Mouse (Mus musculus) thymus, adult 2 months (tissue): ENCODE results near the gene Wdr70. TPM values are rescaled to one million over a fixed set of nuclear protein-coding genes. Genes with fewer than 3 reads are reported as not detected.

Source experiments
- DNase-seq: peaks from one replicate; pipeline ENCODE4 v3.0.0; 2021
- H3K27ac ChIP-seq: fragments of 200-500 bp; 2 replicates; pipeline ENCODE4 v1.5.1; 2012; ENCODE audit warnings: low read length, control low read depth; ENCODE audit not compliant: control insufficient read depth, insufficient read depth
- H3K27me3 ChIP-seq: fragments of 200-500 bp; 2 replicates; pipeline ENCODE4 v1.6.1; 2012; ENCODE audit warnings: mild to moderate bottlenecking, low read length, moderate library complexity, mixed read lengths; ENCODE audit not compliant: control insufficient read depth, insufficient read depth
- H3K36me3 ChIP-seq: fragments of 200-500 bp; 2 replicates; pipeline ENCODE4 v1.6.1; 2012; ENCODE audit warnings: mild to moderate bottlenecking, low read length, moderate library complexity; ENCODE audit not compliant: control insufficient read depth, insufficient read depth
- H3K4me1 ChIP-seq: fragments of 200-500 bp; replicated peaks from 2 replicates; pipeline ENCODE4 v1.6.1; 2012; ENCODE audit warnings: low read length; ENCODE audit not compliant: control insufficient read depth, insufficient read depth
- H3K4me3 ChIP-seq: fragments of 200-500 bp; 2 replicates; pipeline ENCODE4 v1.5.1; 2012; ENCODE audit warnings: mild to moderate bottlenecking, low read length, control low read depth, moderate library complexity; ENCODE audit not compliant: control insufficient read depth, insufficient read depth
- CTCF ChIP-seq: fragments of 200-500 bp; IDR thresholded peaks from 2 replicates; pipeline ENCODE4 v1.5.1; 2012; ENCODE audit warnings: mild to moderate bottlenecking, control low read depth, low read length, moderate library complexity, borderline replicate concordance; ENCODE audit not compliant: control insufficient read depth, poor library complexity, insufficient read depth; ENCODE audit errors: extremely low read depth
- POLR2A ChIP-seq: fragments of 200-500 bp; IDR thresholded peaks from 2 replicates; pipeline ENCODE4 v1.6.1; 2012; ENCODE audit warnings: mild to moderate bottlenecking, low read length, control low read depth, moderate library complexity; ENCODE audit not compliant: control insufficient read depth, poor library complexity, insufficient read depth; ENCODE audit errors: extremely low read depth
- WGBS: fragments of 180-500 bp; shearing (Covaris S2); methylation state at CpG from one replicate; pipeline ENCODE4 v1.1.7; 2018; 5-methylcytosine and 5-hydroxymethylcytosine counted together
- polyA plus RNA-seq: library from polyadenylated mRNA; depleted of rRNA; stranded (reverse); fragments of >200 nt; gene quantifications from 2 replicates; pipeline ENCODE4 v1.2.3, GENCODE M21; 2012

The Wdr70 gene
- polyA plus RNA-seq, 1 experiment = 15.9 TPM

DNA sequence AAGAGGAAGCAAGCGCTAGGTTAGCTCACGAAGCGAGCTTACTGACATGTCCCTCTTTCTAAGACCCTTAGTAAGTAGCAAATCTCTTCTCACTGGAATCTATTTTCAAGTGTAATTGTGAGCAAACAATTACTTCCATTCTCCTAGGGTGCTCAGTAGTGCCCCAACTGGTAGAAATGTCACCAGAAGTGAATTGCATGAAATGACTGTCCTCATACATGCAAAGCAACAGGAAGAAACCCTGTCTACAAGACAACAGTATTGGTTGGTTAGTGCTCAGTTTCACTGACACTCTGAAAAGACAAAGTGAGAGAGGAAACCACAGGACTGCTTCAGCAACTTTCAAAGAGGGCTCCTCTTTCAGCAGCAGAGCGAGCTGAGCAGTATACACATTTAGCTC is 173.6 kb downstream of the Wdr70 start:
- 65% methylated on average over 4 of the region's 4 CpGs for WGBS

DNA sequence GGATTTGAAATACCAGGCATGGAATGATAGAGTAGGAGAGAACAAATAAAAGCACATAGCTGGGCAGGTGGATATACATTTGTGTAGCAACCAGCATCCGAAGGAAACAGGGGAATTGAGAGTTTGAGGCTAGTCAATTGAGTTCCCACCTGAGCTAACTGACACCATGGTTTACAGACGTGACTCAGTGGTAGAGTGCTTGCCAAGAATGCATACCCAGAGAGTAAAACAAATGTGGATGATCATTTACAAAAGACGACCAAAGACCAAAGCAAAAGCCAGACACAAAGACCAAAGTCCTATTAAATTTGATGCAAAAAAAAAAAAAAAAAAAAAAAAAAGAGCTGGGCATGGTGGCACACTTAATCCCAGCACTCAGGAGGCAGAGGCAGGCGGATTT is 175.7 kb downstream of the Wdr70 start:
- no peak overlapping the region for H3K27ac ChIP-seq
- no peaks in the 10 kb centered on the region for H3K27me3 ChIP-seq
- DNase-seq = no peak
- 92% methylated on average over 4 of the region's 4 CpGs for WGBS
- H3K4me3 ChIP-seq = no peak overlapping the region
- no peaks in the 10 kb centered on the region for H3K36me3 ChIP-seq
- H3K4me1 ChIP-seq = no peaks in the 10 kb centered on the region
- no peak for TF ChIP-seq POLR2A
- no peak for TF ChIP-seq CTCF

More for the DNA sequence above, 173.6 kb downstream of the Wdr70 start:
- Histone ChIP-seq H3K27ac (no peak overlapping the region), H3K4me1 (no peaks in the 10 kb centered on the region), H3K27me3 (no peaks in the 10 kb centered on the region), H3K4me3 (no peak overlapping the region), H3K36me3 (no peaks in the 10 kb centered on the region)
- peak; percentile 42 for DNase-seq
- TF ChIP-seq CTCF (no peak), POLR2A (no peak)

DNA sequence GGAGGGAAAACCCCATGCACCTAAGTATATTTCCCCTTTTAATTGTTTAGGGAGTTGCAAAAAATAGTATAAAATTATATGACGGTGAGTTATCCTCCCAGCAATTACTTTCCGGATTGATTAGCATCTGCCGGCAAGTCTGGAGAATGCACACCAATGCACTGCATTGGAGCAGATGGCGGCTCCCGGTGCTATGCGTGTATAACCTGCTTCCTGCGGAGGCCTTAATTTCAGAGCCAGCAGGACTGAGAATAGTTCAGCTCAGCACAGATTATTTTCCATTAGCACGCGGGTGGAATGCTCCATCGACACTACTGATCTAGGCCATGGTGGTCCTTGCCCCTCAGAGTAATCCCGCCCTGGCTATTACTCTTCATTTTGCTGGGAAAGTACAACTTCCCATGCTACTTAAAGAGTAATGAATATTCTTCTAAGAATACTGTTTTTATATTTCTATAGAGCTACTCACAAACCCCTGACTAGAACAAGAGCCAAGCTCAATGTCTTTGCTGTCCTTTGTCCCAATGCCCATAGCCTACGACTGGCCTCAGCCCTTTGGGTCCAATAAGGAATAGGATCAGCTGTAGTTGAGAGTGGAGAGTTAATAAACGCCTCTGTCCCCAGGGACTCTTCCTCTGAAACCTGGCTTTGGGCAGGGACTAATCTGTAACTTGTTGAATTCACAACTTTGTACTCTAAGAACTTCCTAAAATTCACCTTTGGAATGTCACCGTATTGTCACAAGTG is 176.5 kb downstream of the Wdr70 start:
- no peak overlapping the region for H3K27ac ChIP-seq
- no peaks in the 10 kb centered on the region for H3K4me1 ChIP-seq
- no peaks in the 10 kb centered on the region for H3K27me3 ChIP-seq
- WGBS = 98% methylated on average over 14 of the region's 14 CpGs
- no peaks in the 10 kb centered on the region for H3K36me3 ChIP-seq
- no peak for TF ChIP-seq CTCF
- no peak for TF ChIP-seq POLR2A
- DNase-seq = no peak
- no peak overlapping the region for H3K4me3 ChIP-seq

DNA sequence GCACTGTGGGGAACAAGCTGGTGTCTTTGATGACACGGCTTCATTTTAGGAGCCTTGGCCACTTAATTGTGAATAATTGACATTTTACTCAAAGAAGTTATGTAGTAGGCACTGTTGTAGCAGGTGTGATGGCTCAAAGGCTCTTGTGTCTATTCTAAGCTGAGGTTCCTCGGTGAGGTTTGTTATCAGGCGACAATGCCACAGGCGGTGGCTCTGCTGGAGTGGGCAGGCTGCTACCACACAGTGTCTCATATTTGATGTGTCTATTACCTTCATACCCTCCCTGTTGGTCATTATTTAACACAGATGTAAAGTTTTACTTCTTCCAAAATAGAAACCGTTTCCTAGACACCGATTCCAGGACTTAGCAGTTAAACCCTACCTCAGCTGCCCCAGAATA is 177.9 kb downstream of the Wdr70 start:
- H3K36me3 ChIP-seq = no peaks in the 10 kb centered on the region
- WGBS = 96% methylated on average over 6 of the region's 6 CpGs
- H3K4me3 ChIP-seq = no peak overlapping the region
- H3K27ac ChIP-seq = no peak overlapping the region
- no peak for DNase-seq
- no peak for TF ChIP-seq POLR2A
- no peak for TF ChIP-seq CTCF
- H3K27me3 ChIP-seq = no peaks in the 10 kb centered on the region
- no peaks in the 10 kb centered on the region for H3K4me1 ChIP-seq

DNA sequence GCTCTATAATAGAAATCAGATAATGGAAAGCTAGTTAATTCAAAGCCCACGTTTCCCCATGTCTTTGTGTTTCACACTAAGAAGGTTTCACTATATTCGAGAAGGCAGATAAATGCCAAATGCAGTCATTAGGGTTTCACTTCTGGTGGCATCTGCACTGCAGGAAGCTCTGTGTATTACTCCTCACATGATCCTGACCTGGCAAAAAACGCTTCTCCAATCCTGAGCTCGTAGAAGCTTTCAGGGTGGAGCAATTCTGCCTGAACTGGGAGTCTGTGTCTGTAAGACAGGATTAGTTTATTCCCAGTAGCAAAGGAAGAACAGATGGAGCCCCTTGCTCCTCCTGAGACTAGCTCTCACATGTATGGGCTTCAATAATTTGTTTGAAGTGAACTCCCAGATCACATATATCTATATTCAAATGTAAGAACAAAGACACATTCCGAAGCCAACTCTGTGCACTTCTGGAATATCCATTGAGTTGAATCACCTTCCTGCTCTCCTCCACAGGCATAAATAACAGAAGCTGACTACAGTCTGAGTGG is 192.4 kb downstream of the Wdr70 start:
- H3K36me3 ChIP-seq = no peaks in the 10 kb centered on the region
- TF ChIP-seq CTCF (no peak), POLR2A (no peak)
- no peak overlapping the region for H3K4me3 ChIP-seq
- H3K27ac ChIP-seq = no peak overlapping the region
- H3K4me1 ChIP-seq = no peaks in the 10 kb centered on the region
- WGBS = 95% methylated on average over 5 of the region's 5 CpGs
- no peaks in the 10 kb centered on the region for H3K27me3 ChIP-seq
- no peak for DNase-seq

DNA sequence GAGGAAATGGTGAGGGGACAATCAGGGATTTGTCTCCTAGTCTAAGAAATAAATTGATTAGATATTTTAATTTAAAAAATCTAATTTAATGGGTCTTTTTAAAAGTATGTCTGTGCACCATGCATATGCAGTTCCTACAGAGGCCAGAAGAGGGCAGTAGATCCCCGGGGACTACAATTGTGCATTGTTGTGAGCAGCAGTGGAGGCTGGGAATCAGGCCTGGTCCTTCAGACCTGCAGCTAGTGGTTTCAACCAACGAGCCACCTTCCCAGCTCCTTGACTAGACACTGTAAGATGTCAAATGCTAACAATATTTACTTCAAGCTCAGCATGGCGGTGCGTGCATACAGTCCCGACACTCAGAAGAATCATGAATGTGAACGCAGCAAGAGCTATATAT is 199.7 kb downstream of the Wdr70 start:
- DNase-seq = peak; percentile 16
- H3K4me1 ChIP-seq = no peaks in the 10 kb centered on the region
- H3K27ac ChIP-seq = no peak overlapping the region
- H3K27me3 ChIP-seq = no peaks in the 10 kb centered on the region
- H3K4me3 ChIP-seq = no peak overlapping the region
- WGBS = 96% methylated on average over 6 of the region's 6 CpGs
- no peaks in the 10 kb centered on the region for H3K36me3 ChIP-seq
- TF ChIP-seq CTCF (peak; percentile 67; the same call in 1 of the 2 replicates), POLR2A (no peak)

DNA sequence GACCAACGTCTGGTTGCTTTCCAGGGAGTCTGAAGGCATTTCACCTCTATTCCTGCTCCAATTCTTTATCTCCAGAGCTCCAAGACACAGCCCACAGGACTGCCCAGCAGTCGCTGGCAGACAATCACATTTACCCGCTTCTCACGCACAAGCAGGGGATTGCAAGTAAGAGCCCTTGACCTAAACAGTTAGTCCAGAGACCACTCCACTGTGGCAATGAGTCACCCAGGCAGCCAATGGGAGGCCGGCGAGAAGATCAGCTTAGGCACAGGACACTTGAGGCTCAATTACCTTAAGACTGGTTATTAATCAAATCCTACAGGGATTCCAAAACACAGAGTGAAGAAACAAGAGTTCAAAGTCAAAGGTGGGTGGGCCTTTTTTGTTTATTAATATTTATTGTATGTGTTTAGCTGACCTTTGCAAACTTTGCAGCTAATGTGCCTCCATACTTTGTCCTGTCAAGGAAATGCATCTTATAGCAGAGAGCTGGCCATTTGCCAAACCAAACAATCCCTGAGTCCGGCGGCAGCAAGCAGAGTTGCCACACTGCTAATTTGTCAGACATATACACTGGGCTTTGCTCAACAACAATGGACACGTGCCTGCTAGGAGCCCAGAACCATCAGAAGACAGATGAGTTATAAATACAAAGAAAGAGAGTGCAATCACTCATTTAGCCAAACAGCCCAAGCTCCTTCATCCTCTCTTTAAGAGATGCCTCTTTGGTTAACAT is 207.3 kb downstream of the Wdr70 start:
- no peaks in the 10 kb centered on the region for H3K36me3 ChIP-seq
- peaks cover 4% of the 10 kb centered on the region; the same call in 1 of the 2 replicates for H3K4me1 ChIP-seq
- TF ChIP-seq CTCF (no peak), POLR2A (no peak)
- DNase-seq = no peak
- no peaks in the 10 kb centered on the region for H3K27me3 ChIP-seq
- no peak overlapping the region for H3K27ac ChIP-seq
- 90% methylated on average over 9 of the region's 9 CpGs for WGBS
- H3K4me3 ChIP-seq = no peak overlapping the region
